Mouse (Mus musculus): ENCODE results near the gene Ttll4. TPM values are rescaled to one million over a fixed set of nuclear protein-coding genes. Genes with fewer than 3 reads are reported as not detected.

Ttll4 gene
- polyA plus RNA-seq, 1 experiment from 2014 or later: 27.1 TPM

DNA sequence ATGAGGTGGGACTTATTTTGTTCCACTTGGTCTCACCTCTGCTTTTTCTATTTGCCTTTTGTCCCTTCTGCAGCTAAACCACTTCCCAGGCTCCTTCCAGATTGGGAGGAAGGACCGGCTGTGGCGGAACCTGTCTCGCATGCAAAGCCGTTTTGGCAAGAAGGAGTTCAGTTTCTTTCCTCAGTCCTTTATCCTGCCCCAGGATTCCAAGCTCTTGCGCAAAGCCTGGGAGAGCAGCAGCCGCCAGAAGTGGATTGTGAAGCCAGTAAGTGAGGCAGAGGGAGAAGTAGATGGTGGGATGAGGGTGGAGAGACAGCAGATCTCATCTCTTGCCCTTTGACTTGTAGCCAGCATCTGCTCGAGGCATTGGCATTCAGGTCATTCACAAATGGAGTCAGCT, 25.6 kb downstream of the Ttll4 start:
- WGBS: 91% methylated on average over 7 of the region's 7 CpGs

DNA sequence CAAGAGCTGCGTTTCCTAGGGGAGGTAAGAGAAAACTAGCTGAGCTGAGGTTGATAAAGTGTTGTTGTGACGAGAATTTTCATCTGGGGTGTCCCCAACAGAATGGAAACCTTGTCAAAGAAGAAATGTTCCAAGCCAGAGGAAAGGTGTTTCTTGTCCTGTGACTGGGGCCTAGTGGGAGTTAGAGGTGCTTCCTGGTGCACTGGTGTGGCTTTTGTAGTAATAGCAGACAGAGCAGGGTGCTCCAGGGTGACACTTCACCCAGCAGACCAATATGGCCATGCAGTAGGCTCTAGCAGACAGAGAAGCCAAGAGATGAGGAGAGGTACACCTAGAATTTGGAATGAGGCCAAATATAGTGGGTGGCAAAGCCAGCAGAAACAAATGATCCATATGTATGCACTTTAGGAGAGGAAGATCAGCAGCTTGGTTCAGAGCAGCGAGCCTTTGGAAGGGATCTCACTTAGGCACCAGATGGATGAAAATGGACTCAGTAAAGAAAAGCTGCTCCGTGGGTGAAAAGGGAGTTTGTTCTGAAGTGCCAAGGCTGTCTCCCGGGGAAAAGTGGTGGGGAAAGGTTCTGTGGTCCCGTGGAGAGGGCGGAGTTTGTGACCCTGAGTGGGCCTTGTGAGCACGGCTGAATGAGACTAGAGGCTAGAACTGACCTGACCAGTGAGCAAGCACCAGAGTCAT, 32.5 kb downstream of the Ttll4 start:
- no peak overlapping the region for H3K27ac ChIP-seq
- H3K9me3 ChIP-seq (replicated peaks): no peaks in the 10 kb centered on the region
- WGBS: 94% methylated on average over 8 of the region's 8 CpGs

More for the DNA sequence above, 25.6 kb downstream of the Ttll4 start:
- no peak overlapping the region for H3K9ac ChIP-seq
- no peak overlapping the region for H3K4me3 ChIP-seq
- no peaks in the 10 kb centered on the region for H3K9me3 ChIP-seq (replicated peaks)
- no peaks in the 10 kb centered on the region for H3K27me3 ChIP-seq
- ATAC-seq (ENCODE audit: low FRiP score): no peak
- H3K4me1 ChIP-seq: no peaks in the 10 kb centered on the region
- H3K36me3 ChIP-seq: peaks cover 82% of the 10 kb centered on the region
- no peak overlapping the region for H3K27ac ChIP-seq
- no peak overlapping the region for H3K4me2 ChIP-seq (replicated peaks)

GRCm38 (mm10) chr1:74695836-74696235, 34.3 kb downstream of the Ttll4 start:
- H3K9me3 ChIP-seq (replicated peaks): no peaks in the 10 kb centered on the region
- no peak for ATAC-seq (ENCODE audit: low FRiP score)
- H3K4me1 ChIP-seq: no peaks in the 10 kb centered on the region
- H3K4me3 ChIP-seq: no peak overlapping the region
- H3K36me3 ChIP-seq: peaks cover 78% of the 10 kb centered on the region
- WGBS: 94% methylated on average over 4 of the region's 4 CpGs
- H3K4me2 ChIP-seq (replicated peaks): no peak overlapping the region
- no peak overlapping the region for H3K9ac ChIP-seq
- no peaks in the 10 kb centered on the region for H3K27me3 ChIP-seq
- no peak overlapping the region for H3K27ac ChIP-seq

More for the DNA sequence above, 32.5 kb downstream of the Ttll4 start:
- no peak overlapping the region for H3K4me3 ChIP-seq
- no peak overlapping the region for H3K4me2 ChIP-seq (replicated peaks)
- ATAC-seq (ENCODE audit: low FRiP score): no peak
- H3K4me1 ChIP-seq: no peaks in the 10 kb centered on the region
- no peak overlapping the region for H3K9ac ChIP-seq
- H3K27me3 ChIP-seq: no peaks in the 10 kb centered on the region
- peaks cover 84% of the 10 kb centered on the region for H3K36me3 ChIP-seq

- Histone ChIP-seq H3K4me3 (no peak overlapping the region), H3K9me3 (replicated peaks) (no peaks in the 10 kb centered on the region), H3K27ac (no peak overlapping the region), H3K9ac (no peak overlapping the region), H3K36me3 (peaks cover 71% of the 10 kb centered on the region), H3K27me3 (no peaks in the 10 kb centered on the region), H3K4me2 (replicated peaks) (no peak overlapping the region), H3K4me1 (no peaks in the 10 kb centered on the region)
- WGBS: 95% methylated on average over 6 of the region's 6 CpGs
- no peak for ATAC-seq (ENCODE audit: low FRiP score)
These were observed 35.9 kb downstream of the Ttll4 start for GRCm38 (mm10) chr1:74697416-74697815.

DNA sequence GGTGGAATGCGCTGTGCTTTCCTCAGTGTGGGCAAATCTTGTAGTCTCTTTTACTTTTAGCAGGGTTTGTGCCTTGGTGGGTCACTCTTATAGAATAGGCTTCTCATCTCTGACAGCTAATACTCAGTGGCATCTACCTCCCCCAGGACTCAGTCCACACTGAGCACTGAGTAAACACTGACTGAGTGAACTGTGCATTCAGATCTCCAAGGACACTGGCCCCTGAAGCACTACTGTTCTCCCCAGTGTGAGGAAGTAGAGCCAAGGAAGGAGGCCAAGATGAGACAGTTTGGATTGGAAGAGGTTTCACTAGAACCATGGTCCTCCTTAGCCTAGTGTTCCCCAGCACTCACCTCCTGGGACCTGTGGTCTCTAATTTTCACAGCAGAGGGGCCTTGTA, 36.8 kb downstream of the Ttll4 start:
- H3K36me3 ChIP-seq: peaks cover 69% of the 10 kb centered on the region
- H3K4me2 ChIP-seq (replicated peaks): no peak overlapping the region
- H3K27me3 ChIP-seq: no peaks in the 10 kb centered on the region
- H3K9ac ChIP-seq: no peak overlapping the region
- no peak overlapping the region for H3K4me3 ChIP-seq
- no peak for ATAC-seq (ENCODE audit: low FRiP score)
- no peak overlapping the region for H3K27ac ChIP-seq
- H3K9me3 ChIP-seq (replicated peaks): no peaks in the 10 kb centered on the region
- WGBS: 100% methylated on average over 1 of the region's 1 CpGs
- no peaks in the 10 kb centered on the region for H3K4me1 ChIP-seq

GRCm38 (mm10) chr1:74698791-74699190, 37.2 kb downstream of the Ttll4 start:
- Histone ChIP-seq H3K9ac (no peak overlapping the region), H3K36me3 (peaks cover 67% of the 10 kb centered on the region), H3K27me3 (no peaks in the 10 kb centered on the region), H3K27ac (no peak overlapping the region), H3K4me1 (no peaks in the 10 kb centered on the region), H3K4me3 (no peak overlapping the region), H3K4me2 (replicated peaks) (no peak overlapping the region), H3K9me3 (replicated peaks) (no peaks in the 10 kb centered on the region)
- ATAC-seq (ENCODE audit: low FRiP score): no peak
- WGBS: 100% methylated on average over 1 of the region's 1 CpGs

DNA sequence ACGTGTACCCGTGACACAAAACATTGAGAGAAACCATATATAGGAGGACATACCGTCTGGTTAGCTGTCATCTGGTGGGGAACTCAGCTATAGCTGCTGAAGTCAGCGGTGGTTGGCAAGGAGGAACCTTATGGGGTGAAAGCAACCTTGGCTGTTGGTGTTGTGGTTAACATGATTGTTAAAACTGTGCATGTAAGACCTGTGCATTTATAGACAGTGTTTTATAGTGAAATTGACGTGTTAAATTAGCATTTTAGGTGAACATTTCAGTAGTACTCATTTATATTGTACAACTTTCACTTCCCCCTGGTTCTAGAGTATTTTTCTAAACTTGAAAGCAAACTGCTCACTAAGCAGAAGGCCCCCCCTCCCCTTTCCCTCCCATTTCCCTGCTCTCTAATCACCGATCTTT, 40.6 kb downstream of the Ttll4 start:
- Histone ChIP-seq H3K4me1 (no peaks in the 10 kb centered on the region), H3K4me3 (no peak overlapping the region), H3K9ac (no peak overlapping the region), H3K9me3 (replicated peaks) (no peaks in the 10 kb centered on the region), H3K36me3 (peaks cover 40% of the 10 kb centered on the region), H3K27me3 (no peaks in the 10 kb centered on the region), H3K4me2 (replicated peaks) (no peak overlapping the region), H3K27ac (no peak overlapping the region)
- no peak for ATAC-seq (ENCODE audit: low FRiP score)
- 89% methylated on average over 6 of the region's 6 CpGs for WGBS

- no peak overlapping the region for H3K27ac ChIP-seq
- H3K4me2 ChIP-seq (replicated peaks): no peak overlapping the region
- H3K4me3 ChIP-seq: no peak overlapping the region
- H3K36me3 ChIP-seq: peaks cover 19% of the 10 kb centered on the region
- WGBS: 84% methylated on average over 3 of the region's 3 CpGs
- no peak for ATAC-seq (ENCODE audit: low FRiP score)
- no peak overlapping the region for H3K9ac ChIP-seq
- H3K4me1 ChIP-seq: no peaks in the 10 kb centered on the region
- H3K27me3 ChIP-seq: no peaks in the 10 kb centered on the region
- no peaks in the 10 kb centered on the region for H3K9me3 ChIP-seq (replicated peaks)
These were observed 42.6 kb downstream of the Ttll4 start for GRCm38 (mm10) chr1:74704156-74704555.

GRCm38 (mm10) chr1:74705016-74705415, 43.5 kb downstream of the Ttll4 start:
- no peak for ATAC-seq (ENCODE audit: low FRiP score)
- no peak overlapping the region for H3K4me2 ChIP-seq (replicated peaks)
- peaks cover 13% of the 10 kb centered on the region for H3K36me3 ChIP-seq
- H3K9me3 ChIP-seq (replicated peaks): no peaks in the 10 kb centered on the region
- no peak overlapping the region for H3K4me3 ChIP-seq
- H3K27me3 ChIP-seq: no peaks in the 10 kb centered on the region
- 87% methylated on average over 5 of the region's 5 CpGs for WGBS
- H3K4me1 ChIP-seq: no peaks in the 10 kb centered on the region
- no peak overlapping the region for H3K9ac ChIP-seq
- no peak overlapping the region for H3K27ac ChIP-seq

DNA sequence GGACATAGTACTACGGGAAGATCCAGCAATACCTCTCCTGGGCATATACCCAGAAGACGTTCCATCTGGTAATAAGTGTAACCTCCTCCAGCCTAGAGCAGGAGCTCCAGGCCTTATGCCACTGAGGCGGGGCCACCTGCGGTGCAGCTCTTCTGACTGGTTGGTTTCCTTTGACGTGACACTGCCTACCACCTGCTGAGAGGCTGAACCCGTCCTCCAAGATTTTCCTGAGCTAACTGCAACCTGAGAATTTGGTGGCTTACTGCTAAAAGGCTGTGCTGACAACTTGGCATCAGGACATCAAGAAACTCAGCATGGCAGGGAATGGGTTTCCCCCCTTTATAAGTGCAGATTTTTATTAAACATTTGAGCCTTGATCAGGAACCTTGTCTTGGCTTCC, 48.0 kb downstream of the Ttll4 start:
- H3K4me2 ChIP-seq (replicated peaks): no peak overlapping the region
- ATAC-seq (ENCODE audit: low FRiP score): no peak
- no peak overlapping the region for H3K4me3 ChIP-seq
- H3K27ac ChIP-seq: no peak overlapping the region
- H3K9me3 ChIP-seq (replicated peaks): no peaks in the 10 kb centered on the region
- peaks cover 8% of the 10 kb centered on the region; the same call in 1 of the 2 replicates for H3K4me1 ChIP-seq
- WGBS: 34% methylated on average over 6 of the region's 6 CpGs
- no peaks in the 10 kb centered on the region for H3K36me3 ChIP-seq
- H3K9ac ChIP-seq: no peak overlapping the region
- peaks cover 9% of the 10 kb centered on the region; the same call in 1 of the 2 replicates for H3K27me3 ChIP-seq

DNA sequence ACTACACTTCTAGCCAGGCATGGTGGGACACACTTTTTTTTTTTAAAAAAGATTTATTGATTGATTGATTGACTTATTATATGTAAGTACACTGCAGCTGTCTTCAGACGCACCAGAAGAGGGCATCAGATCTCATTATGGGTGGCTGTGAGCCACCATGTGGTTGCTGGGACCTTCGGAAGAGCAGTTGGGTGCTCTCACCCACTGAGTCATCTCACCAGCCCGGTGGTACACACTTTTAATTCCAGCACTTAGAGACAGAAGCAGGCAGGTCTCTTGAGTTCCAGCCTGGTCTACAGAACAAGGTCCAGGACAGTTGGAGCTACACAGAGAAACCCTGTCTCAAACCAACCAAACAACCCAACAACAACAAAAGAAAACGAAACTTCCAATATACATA, 50.5 kb downstream of the Ttll4 start:
- 78% methylated on average over 4 of the region's 4 CpGs for WGBS
- Histone ChIP-seq H3K4me1 (peaks cover 11% of the 10 kb centered on the region; the same call in 1 of the 2 replicates), H3K9me3 (replicated peaks) (no peaks in the 10 kb centered on the region), H3K4me3 (no peak overlapping the region), H3K4me2 (replicated peaks) (no peak overlapping the region), H3K27me3 (peaks cover 10% of the 10 kb centered on the region; the same call in 1 of the 2 replicates), H3K9ac (no peak overlapping the region), H3K36me3 (no peaks in the 10 kb centered on the region), H3K27ac (no peak overlapping the region)
- no peak for ATAC-seq (ENCODE audit: low FRiP score)

GRCm38 (mm10) chr1:74712461-74713098, 51.0 kb downstream of the Ttll4 start:
- ATAC-seq (ENCODE audit: low FRiP score): no peak
- 38% methylated on average over 5 of the region's 5 CpGs for WGBS

More at GRCm38 (mm10) chr1:74712461-74713098, 51.0 kb downstream of the Ttll4 start:
- peaks cover 10% of the 10 kb centered on the region; the same call in 1 of the 2 replicates for H3K27me3 ChIP-seq
- H3K9me3 ChIP-seq (replicated peaks): no peaks in the 10 kb centered on the region
- H3K36me3 ChIP-seq: no peaks in the 10 kb centered on the region
- H3K9ac ChIP-seq: no peak overlapping the region; the same call in 1 of the 2 replicates
- H3K4me2 ChIP-seq (replicated peaks): peak overlapping the region; percentile 73
- H3K4me3 ChIP-seq: peak overlapping the region; percentile 38
- no peak overlapping the region for H3K27ac ChIP-seq
- H3K4me1 ChIP-seq: peaks cover 11% of the 10 kb centered on the region; the same call in 1 of the 2 replicates

All from hindbrain, embryonic 12.5 days (tissue).